8 mouse cellular contexts compared by ENCODE assay signal in the genomic region with DNA sequence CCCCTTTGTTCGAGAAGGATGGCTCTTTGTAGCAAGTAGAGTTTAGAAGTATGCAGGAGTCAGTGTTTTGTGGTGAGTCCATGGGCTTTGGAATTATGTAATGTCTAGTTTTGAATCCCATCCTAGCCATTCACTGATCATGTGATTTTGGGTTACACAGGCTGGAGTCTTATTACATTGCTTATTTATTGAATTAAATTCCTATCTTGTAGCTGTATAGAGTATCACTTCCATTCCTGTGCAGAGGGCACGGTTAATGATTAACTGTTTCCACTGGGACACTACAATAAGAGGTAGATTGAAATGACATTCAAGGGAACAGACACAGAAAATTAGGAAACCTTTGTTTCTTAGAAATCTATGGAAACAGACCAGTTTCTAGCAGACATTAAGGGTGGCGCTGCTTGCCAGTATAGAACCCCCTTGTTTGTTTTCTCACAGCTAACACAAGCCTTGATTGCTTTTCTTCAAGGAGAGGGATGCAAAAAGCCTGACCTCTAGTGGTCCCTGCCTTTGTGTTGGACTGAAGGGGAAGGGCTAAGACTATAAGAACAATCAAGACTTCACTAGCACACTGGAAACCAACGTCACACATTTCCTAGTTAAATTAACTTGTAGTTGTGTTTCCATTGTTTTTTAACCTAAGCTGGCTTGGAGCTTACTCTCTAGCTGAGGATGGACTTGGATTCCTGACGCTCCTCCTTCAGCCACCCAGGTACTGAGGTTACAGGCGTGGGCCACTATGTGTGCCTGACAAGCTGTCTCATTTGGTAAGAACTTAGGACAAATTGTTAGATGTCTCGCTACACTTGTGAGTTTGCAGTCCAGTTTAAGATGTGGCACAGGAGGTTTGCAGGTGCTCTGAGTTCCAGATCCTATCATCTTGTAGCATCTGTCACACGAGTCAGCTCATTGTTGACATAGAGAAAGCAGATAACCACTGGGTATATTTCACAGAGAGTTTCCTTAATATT.
A peak's percentile ranks its signal among the peaks of the same experiment; 100 is the strongest.
DNase-seq lines count a peak whose midpoint lies in the region; ATAC-seq and TF ChIP-seq lines count a peak whose summit lies in the region.

No protein-coding gene starts in this region.

- no peak for ATAC-seq in megakaryocyte, adult 5-6 weeks (ENCODE audit: poor library complexity, severe bottlenecking)

- H3K4me3 ChIP-seq in thymus, adult 2 months (ENCODE audit: control insufficient read depth, insufficient read depth, low read length), result no peak overlapping the region

- 43% methylated on average over 8 of the region's 8 CpGs for whole genome bisulfite sequencing in thymus, adult 2 months

- H3K27ac ChIP-seq in thymus, adult 2 months (ENCODE audit: control insufficient read depth, insufficient read depth, low read length), result no peak overlapping the region

- TF ChIP-seq POLR2A in thymus, adult 2 months (IDR thresholded peaks at IDR 0.05; ENCODE audit: control insufficient read depth, extremely low read depth, insufficient read depth, low read length, poor library complexity), result no peak

- H3K36me3 ChIP-seq in thymus, adult 2 months (ENCODE audit: control insufficient read depth, insufficient read depth, low read length), result no peaks in the 10 kb centered on the region
- no peaks in the 10 kb centered on the region for H3K36me3 ChIP-seq in splenic B cell, adult 2 months (ENCODE audit: control insufficient read depth, insufficient read depth, low read length, poor library complexity, severe bottlenecking)

- no peaks in the 10 kb centered on the region for H3K4me1 ChIP-seq in thymus, adult 2 months (replicated peaks; ENCODE audit: control insufficient read depth, insufficient read depth, low read length)

- TF ChIP-seq CTCF in thymus, adult 2 months (IDR thresholded peaks at IDR 0.05; ENCODE audit: borderline replicate concordance, control insufficient read depth, extremely low read depth, insufficient read depth, low read length, poor library complexity), result no peak

- H3K27me3 ChIP-seq in thymus, adult 2 months (ENCODE audit: control insufficient read depth, insufficient read depth, low read length), result no peaks in the 10 kb centered on the region
- H3K27me3 ChIP-seq in splenic B cell, adult 2 months (ENCODE audit: control insufficient read depth, insufficient read depth, low read length, poor library complexity, severe bottlenecking), result no peaks in the 10 kb centered on the region

- DNase-seq in embryo, embryonic 10 days (ENCODE audit: low spot score), result peak; percentile 72
- no peak for DNase-seq in embryo, embryonic 9.5 days (ENCODE audit: extremely low spot score)
- peak; percentile 41 for DNase-seq in thymus, adult 2 months
- no peak for DNase-seq in thymus, postnatal 10 days (ENCODE audit: low spot score in 2 of 2)
- peak; percentile 75 for DNase-seq in kidney, adult 9 months
- DNase-seq in splenic B cell, adult 2 months (ENCODE audit: low read depth, low spot score), result peak; percentile 70
- no peak for DNase-seq in MN1 (ENCODE audit: low spot score)

Comparison
In these comparisons a context has a peak if more than half of its experiments do, and no peak if none do; other contexts are left out.
1. DNase-seq: peak in embryo, embryonic 10 days (single experiment), thymus, adult 2 months (single experiment), kidney, adult 9 months (single experiment) and splenic B cell, adult 2 months (single experiment); none in embryo, embryonic 9.5 days (single experiment), thymus, postnatal 10 days (0 of 2) and MN1 (single experiment).